Mouse (Mus musculus): ENCODE results near the gene Fthl17c.
"Not testable (repeated sequence)": the region's sequence is repeated elsewhere in the genome, so short reads cannot be mapped to it uniquely, and the experiment has no call there.

GRCm38 (mm10) chrX:8948130-8948805, 28.1 kb downstream of the Fthl17c start:
- peak; percentile 65 for TF ChIP-seq CTCF (IDR thresholded peaks at IDR 0.05; ENCODE audit: low read depth)
- TF ChIP-seq EP300 (IDR thresholded peaks at IDR 0.05; ENCODE audit: low read depth), result not testable (repeated sequence)
